Mouse (Mus musculus) ovary, adult 10 weeks (tissue): ENCODE measurements around the gene Atxn3. TPM values are rescaled to one million over a fixed set of nuclear protein-coding genes. Genes with fewer than 3 reads are reported as not detected.

ENCODE experiments used
- polyA plus RNA-seq: library from polyadenylated mRNA; stranded (reverse); fragments of 350-450 nt; fragmentation: Illumina TruSeq; extraction: RNeasy Lipid Tissue Mini Kit (QIAGEN cat#74804); gene quantifications from one replicate; pipeline ENCODE4 v1.2.3, GENCODE M21; 2014

Gene Atxn3
- polyA plus RNA-seq, result 41.3 TPM

GRCm38 (mm10) chr12:101957942-101958544 is at the start of gene Atxn3:
Atxn3 (minus strand) TSS chr12:101958246.

DNA sequence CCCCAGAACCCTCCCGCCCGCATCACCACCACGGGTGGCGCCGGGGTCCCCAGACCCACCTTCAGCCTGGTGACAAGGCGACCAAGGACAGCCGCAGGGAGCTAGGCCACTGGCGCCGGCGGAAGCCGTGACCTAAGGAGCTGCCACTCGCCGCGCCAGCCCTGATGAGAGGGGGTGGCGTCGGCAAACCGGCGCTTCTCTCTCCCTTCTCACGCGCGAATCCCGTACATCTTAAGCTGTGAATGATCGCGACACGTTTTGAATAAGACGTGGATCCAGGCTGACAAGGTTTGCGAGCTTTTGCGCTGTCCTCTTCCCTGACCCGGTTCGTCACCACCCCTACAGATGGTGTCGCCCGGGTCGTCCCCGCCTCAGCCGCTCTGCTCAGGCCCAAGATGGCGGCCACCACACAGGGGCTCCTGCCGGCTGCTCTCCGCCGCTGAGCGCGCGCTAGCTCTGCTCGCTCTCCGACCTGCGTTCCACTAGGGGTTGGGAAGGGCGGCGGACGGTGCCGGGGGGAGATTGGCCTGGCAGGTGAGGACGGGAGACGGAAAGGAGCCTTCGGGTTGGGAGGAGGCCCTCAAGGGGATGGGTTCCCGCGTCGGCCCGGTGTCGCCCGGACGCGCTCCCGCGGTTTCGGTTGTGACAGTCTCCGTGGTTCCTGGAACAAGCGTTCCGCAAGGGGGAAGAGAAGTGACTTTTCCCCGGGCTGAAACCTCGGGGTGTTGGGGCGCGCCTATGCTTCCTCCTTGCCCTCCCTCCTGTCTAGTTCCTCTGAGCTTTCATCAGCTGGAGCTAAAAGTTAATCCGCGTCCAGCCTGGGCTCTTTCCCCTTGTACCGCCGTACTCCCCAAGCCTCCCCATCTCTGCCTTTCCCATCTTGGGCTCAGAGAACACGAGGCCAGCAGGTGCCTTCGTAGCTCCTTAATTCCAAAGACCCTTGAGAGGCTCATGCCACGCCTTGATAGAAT is 17.8 kb upstream of the Atxn3 start, which contains the start of gene Cpsf2:
Gene Cpsf2 (plus strand): TSS at position 388 of the 971 bp plus-strand sequence.

DNA sequence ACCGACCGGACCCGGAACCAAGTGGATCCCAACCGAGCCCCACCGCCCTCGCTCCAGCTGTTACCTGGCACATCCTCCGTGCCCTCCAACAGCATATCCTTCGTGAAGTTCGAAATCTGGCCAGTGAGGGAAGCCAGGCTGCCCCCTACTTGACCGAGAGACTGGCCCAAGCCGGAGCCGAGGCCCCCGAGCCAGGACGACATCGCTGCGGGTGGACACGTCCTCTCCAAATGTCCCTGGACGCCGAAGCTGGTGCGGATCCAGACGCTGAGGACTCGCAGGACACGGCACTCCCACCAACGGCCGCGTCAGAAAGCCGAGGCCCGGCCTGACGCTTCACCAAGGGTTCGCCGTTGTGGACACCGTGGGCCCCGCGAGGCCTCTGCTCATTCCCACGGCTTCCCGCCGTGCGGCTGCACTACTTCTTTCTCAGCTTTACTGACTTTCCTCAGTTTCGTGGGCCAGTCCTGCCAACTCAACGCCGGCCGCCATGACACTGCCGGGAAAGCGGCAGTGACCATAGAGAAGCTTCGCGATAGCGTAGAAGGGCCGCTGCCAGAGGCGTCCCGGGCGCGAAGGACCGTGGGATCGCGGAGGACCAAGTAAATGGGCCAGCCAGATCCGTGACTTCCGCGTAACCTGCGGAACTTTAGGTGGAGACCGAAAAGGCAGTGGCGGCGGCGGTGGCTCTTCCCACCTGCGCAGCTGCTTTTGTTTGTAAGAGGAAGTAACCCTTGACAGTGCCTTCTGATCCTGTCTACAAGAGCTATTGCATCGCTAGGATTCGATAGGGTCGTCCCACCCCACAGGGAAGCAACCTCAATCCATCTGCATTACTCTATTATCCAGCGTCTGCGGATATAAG is 45.2 kb downstream of the Atxn3 start, which contains the start of gene Trip11:
Gene Trip11 (minus strand): TSS at position 642 of the 865 bp plus-strand sequence.

Other genes starting within 250 kb of the Atxn3 start
- 7.6 TPM for gene Tc2n, start 239.7 kb downstream of the Atxn3 start, polyA plus RNA-seq
- gene Fbln5, start 139.2 kb downstream of the Atxn3 start, polyA plus RNA-seq, result 25.1 TPM
- 53.7 TPM for gene Trip11, start 45.0 kb downstream of the Atxn3 start, polyA plus RNA-seq
- 53.4 TPM for gene Cpsf2, start 17.7 kb upstream of the Atxn3 start, polyA plus RNA-seq
- 0.26 TPM for gene Slc24a4, start 170.5 kb upstream of the Atxn3 start, polyA plus RNA-seq